Mouse (Mus musculus): Measurements from ENCODE around the gene Amotl1. TPM values are rescaled to one million over a fixed set of nuclear protein-coding genes. Genes with fewer than 3 reads are reported as not detected.
"Not testable (repeated sequence)": the region's sequence is repeated elsewhere in the genome, so short reads cannot be mapped to it uniquely, and the experiment has no call there.

Amotl1 gene
- polyA plus RNA-seq, 1 experiment from 2014 or later, result 14.6 TPM

GRCm38 (mm10) chr9:14597429-14597828 is 47.4 kb downstream of the Amotl1 start:
- ATAC-seq (ENCODE audit: low FRiP score, low read depth), result no peak
- peaks cover 35% of the 10 kb centered on the region for H3K36me3 ChIP-seq
- no peaks in the 10 kb centered on the region for H3K9me3 ChIP-seq
- no peak overlapping the region for H3K9ac ChIP-seq (replicated peaks)
- no peak overlapping the region for H3K27ac ChIP-seq (replicated peaks)
- H3K27me3 ChIP-seq, result no peaks in the 10 kb centered on the region
- no peak overlapping the region for H3K4me2 ChIP-seq (replicated peaks)
- no peak overlapping the region for H3K4me3 ChIP-seq
- H3K4me1 ChIP-seq, result no peaks in the 10 kb centered on the region
- WGBS, result 95% methylated on average over 3 of the region's 3 CpGs

GRCm38 (mm10) chr9:14596858-14597257 is 48.0 kb downstream of the Amotl1 start:
- Histone ChIP-seq H3K27ac (replicated peaks) (no peak overlapping the region), H3K27me3 (no peaks in the 10 kb centered on the region), H3K4me1 (no peaks in the 10 kb centered on the region), H3K9ac (replicated peaks) (no peak overlapping the region), H3K4me2 (replicated peaks) (no peak overlapping the region), H3K9me3 (no peaks in the 10 kb centered on the region), H3K36me3 (peaks cover 41% of the 10 kb centered on the region), H3K4me3 (no peak overlapping the region)
- no peak for ATAC-seq (ENCODE audit: low FRiP score, low read depth)
- 92% methylated on average over 7 of the region's 7 CpGs for WGBS

DNA sequence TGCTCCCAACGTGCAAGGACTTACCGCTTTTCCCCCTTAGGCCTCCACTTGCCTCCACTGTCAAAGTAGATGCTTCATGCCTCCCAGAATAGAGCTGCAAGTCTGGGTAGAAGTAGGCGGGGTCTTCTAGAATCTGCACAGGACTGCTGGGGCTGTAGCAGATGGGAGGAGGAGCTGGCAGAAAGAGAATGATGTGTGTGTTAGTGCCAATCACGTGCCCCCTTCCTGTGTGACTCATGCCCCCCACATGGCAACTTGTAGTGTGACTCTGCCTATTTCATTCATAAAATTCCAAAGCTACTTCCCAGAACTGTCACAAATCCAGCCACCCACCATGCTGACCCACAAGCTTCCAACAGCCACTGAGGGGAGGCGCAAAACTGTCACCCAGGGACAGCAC is 48.4 kb downstream of the Amotl1 start:
- H3K4me1 ChIP-seq, result no peaks in the 10 kb centered on the region
- peaks cover 45% of the 10 kb centered on the region for H3K36me3 ChIP-seq
- no peak overlapping the region for H3K4me2 ChIP-seq (replicated peaks)
- no peak overlapping the region for H3K9ac ChIP-seq (replicated peaks)
- no peak overlapping the region for H3K4me3 ChIP-seq
- H3K27me3 ChIP-seq, result no peaks in the 10 kb centered on the region
- WGBS, result 89% methylated on average over 5 of the region's 5 CpGs
- no peaks in the 10 kb centered on the region for H3K9me3 ChIP-seq
- no peak overlapping the region for H3K27ac ChIP-seq (replicated peaks)
- ATAC-seq (ENCODE audit: low FRiP score, low read depth), result no peak

DNA sequence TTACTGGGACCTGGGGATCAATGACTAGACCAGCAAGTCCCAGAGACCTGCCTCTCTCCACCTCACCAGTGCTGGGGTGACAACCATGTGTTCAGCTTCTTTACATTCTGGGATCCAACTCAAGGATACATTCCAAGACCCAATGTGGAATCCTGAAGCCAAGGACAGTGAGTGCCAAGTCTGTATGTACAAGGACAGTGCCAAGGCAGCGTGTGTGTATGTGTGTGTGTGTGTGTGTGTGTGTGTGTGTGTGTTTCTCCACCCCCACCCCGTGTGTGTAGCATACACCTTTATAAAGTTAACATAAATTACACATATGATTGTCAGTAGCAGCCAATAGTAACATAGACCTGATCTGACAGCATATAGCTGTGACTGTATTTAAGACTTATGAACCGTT is 49.0 kb downstream of the Amotl1 start:
- no peaks in the 10 kb centered on the region for H3K27me3 ChIP-seq
- no peak overlapping the region for H3K4me2 ChIP-seq (replicated peaks)
- no peaks in the 10 kb centered on the region for H3K9me3 ChIP-seq
- H3K36me3 ChIP-seq, result peaks cover 50% of the 10 kb centered on the region
- no peak for ATAC-seq (ENCODE audit: low FRiP score, low read depth)
- H3K4me3 ChIP-seq, result no peak overlapping the region
- WGBS, result 90% methylated on average over 3 of the region's 3 CpGs
- no peaks in the 10 kb centered on the region for H3K4me1 ChIP-seq
- H3K9ac ChIP-seq (replicated peaks), result no peak overlapping the region
- H3K27ac ChIP-seq (replicated peaks), result no peak overlapping the region

DNA sequence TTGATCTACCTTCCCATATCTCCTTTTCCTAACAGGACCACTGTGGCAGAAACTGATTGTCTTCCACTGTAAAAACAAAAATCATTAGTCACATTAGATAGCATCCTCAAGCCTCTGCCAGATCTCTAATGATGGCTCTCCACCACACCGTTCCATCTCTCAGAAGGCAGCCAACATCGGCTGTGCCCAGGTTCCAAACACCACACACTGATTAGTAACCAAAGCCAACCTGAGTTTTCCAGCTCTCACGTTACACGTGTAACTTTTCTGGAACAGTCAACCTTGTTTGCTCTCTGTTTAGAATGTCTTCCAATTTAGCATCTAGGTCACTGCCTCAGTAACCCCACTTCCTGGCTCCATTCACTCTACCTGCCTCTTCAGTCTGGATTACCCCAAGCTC is 51.0 kb downstream of the Amotl1 start:
- H3K4me3 ChIP-seq, result no peak overlapping the region
- no peak overlapping the region for H3K27ac ChIP-seq (replicated peaks)
- no peak for ATAC-seq (ENCODE audit: low FRiP score, low read depth)
- no peak overlapping the region for H3K4me2 ChIP-seq (replicated peaks)
- H3K9ac ChIP-seq (replicated peaks), result no peak overlapping the region
- no peaks in the 10 kb centered on the region for H3K27me3 ChIP-seq
- no peaks in the 10 kb centered on the region for H3K9me3 ChIP-seq
- H3K4me1 ChIP-seq, result no peaks in the 10 kb centered on the region
- 96% methylated on average over 4 of the region's 4 CpGs for WGBS
- peaks cover 62% of the 10 kb centered on the region for H3K36me3 ChIP-seq

- H3K4me3 ChIP-seq, result no peak overlapping the region
- no peak overlapping the region for H3K27ac ChIP-seq (replicated peaks)
- no peak overlapping the region for H3K4me2 ChIP-seq (replicated peaks)
- peaks cover 57% of the 10 kb centered on the region for H3K36me3 ChIP-seq
- H3K9me3 ChIP-seq, result no peaks in the 10 kb centered on the region
- no peaks in the 10 kb centered on the region for H3K27me3 ChIP-seq
- ATAC-seq (ENCODE audit: low FRiP score, low read depth), result no peak
- H3K9ac ChIP-seq (replicated peaks), result no peak overlapping the region
- 93% methylated on average over 7 of the region's 7 CpGs for WGBS
- no peaks in the 10 kb centered on the region for H3K4me1 ChIP-seq
Measured at GRCm38 (mm10) chr9:14590666-14591065, 54.2 kb downstream of the Amotl1 start.

- 70% methylated on average over 4 of the region's 4 CpGs for WGBS
- no peak for ATAC-seq (ENCODE audit: low FRiP score, low read depth)
- Histone ChIP-seq H3K4me1 (no peaks in the 10 kb centered on the region), H3K36me3 (peaks cover 40% of the 10 kb centered on the region), H3K9me3 (no peaks in the 10 kb centered on the region), H3K4me3 (no peak overlapping the region), H3K4me2 (replicated peaks) (no peak overlapping the region), H3K27ac (replicated peaks) (no peak overlapping the region), H3K9ac (replicated peaks) (no peak overlapping the region), H3K27me3 (no peaks in the 10 kb centered on the region)
Measured at GRCm38 (mm10) chr9:14588690-14589089, 56.2 kb downstream of the Amotl1 start.

- Histone ChIP-seq H3K9ac (replicated peaks) (no peak overlapping the region), H3K4me2 (replicated peaks) (no peak overlapping the region), H3K36me3 (peaks cover 22% of the 10 kb centered on the region; the same call in 1 of the 2 replicates), H3K9me3 (no peaks in the 10 kb centered on the region), H3K27me3 (no peaks in the 10 kb centered on the region), H3K27ac (replicated peaks) (no peak overlapping the region), H3K4me1 (no peaks in the 10 kb centered on the region), H3K4me3 (no peak overlapping the region)
- 62% methylated on average over 1 of the region's 1 CpGs for WGBS
- ATAC-seq (ENCODE audit: low FRiP score, low read depth), result no peak
Measured at GRCm38 (mm10) chr9:14585702-14586101, 59.2 kb downstream of the Amotl1 start.

DNA sequence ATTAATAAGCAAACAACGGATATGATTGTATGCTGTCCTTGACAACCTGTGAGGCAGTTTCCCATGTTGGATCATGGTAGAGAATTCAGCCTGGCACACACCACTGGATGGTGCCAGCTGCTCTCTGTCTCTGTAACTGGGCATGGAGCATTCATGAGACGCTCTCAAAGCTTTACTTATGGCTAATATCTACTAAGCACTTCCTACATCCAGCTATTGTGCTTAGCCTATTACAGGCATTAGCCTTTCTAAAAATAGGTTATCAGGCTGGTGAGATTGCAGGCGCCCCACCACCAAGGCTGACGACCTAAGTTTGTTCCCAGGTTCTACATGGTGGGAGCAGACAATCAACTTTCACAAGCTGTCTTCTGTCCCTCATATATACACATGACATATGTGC is 65.9 kb downstream of the Amotl1 start:
- no peaks in the 10 kb centered on the region for H3K9me3 ChIP-seq
- no peak overlapping the region for H3K27ac ChIP-seq (replicated peaks)
- H3K4me1 ChIP-seq, result no peaks in the 10 kb centered on the region; the same call in 1 of the 2 replicates
- ATAC-seq (ENCODE audit: low FRiP score, low read depth), result no peak
- no peak overlapping the region for H3K4me2 ChIP-seq (replicated peaks)
- H3K4me3 ChIP-seq, result no peak overlapping the region
- 94% methylated on average over 4 of the region's 4 CpGs for WGBS
- no peaks in the 10 kb centered on the region for H3K27me3 ChIP-seq
- H3K36me3 ChIP-seq, result peaks cover 38% of the 10 kb centered on the region
- no peak overlapping the region for H3K9ac ChIP-seq (replicated peaks)

GRCm38 (mm10) chr9:14576359-14576758 is 68.5 kb downstream of the Amotl1 start:
- peaks cover 57% of the 10 kb centered on the region for H3K36me3 ChIP-seq
- not testable (repeated sequence) for H3K4me2 ChIP-seq (replicated peaks)

GRCm38 (mm10) chr9:14574760-14575399 is 70.0 kb downstream of the Amotl1 start:
- H3K36me3 ChIP-seq, result peaks cover 63% of the 10 kb centered on the region
- no peak overlapping the region for H3K4me3 ChIP-seq
- no peak overlapping the region for H3K9ac ChIP-seq (replicated peaks)
- no peak overlapping the region for H3K27ac ChIP-seq (replicated peaks)
- H3K27me3 ChIP-seq, result no peaks in the 10 kb centered on the region
- H3K4me1 ChIP-seq, result no peaks in the 10 kb centered on the region
- ATAC-seq (ENCODE audit: low FRiP score, low read depth), result no peak
- no peaks in the 10 kb centered on the region for H3K9me3 ChIP-seq
- H3K4me2 ChIP-seq (replicated peaks), result no peak overlapping the region
- 77% methylated on average over 12 of the region's 12 CpGs for WGBS

More at GRCm38 (mm10) chr9:14576359-14576758, 68.5 kb downstream of the Amotl1 start:
- ATAC-seq (ENCODE audit: low FRiP score, low read depth); H3K27me3 ChIP-seq; H3K9ac ChIP-seq (replicated peaks); H3K4me1 ChIP-seq; H3K27ac ChIP-seq (replicated peaks); H3K4me3 ChIP-seq; H3K9me3 ChIP-seq: not testable (repeated sequence)
- 86% methylated on average over 2 of the region's 2 CpGs for WGBS

- Histone ChIP-seq H3K36me3 (peaks cover 68% of the 10 kb centered on the region), H3K4me1 (no peaks in the 10 kb centered on the region), H3K4me3 (no peak overlapping the region), H3K27me3 (no peaks in the 10 kb centered on the region), H3K9ac (replicated peaks) (no peak overlapping the region), H3K27ac (replicated peaks) (no peak overlapping the region), H3K4me2 (replicated peaks) (no peak overlapping the region), H3K9me3 (no peaks in the 10 kb centered on the region)
- no peak for ATAC-seq (ENCODE audit: low FRiP score, low read depth)
- WGBS, result 95% methylated on average over 4 of the region's 4 CpGs
Measured at GRCm38 (mm10) chr9:14569175-14569975, 75.5 kb downstream of the Amotl1 start.
